Mouse (Mus musculus) left cerebral cortex, adult 2 months (tissue): ENCODE measurements at regions not wholly inside any gene's neighbourhood (a gene's known extent, or its start where the extent isn't known, plus 50 kb on each side); places are given as distances from the start of the nearest gene placed in this dataset.

Experiments
- DNase-seq, 2 experiments: peaks; one replicate each; pipeline ENCODE4 v3.0.0; 2021 to 2022; ENCODE audit warnings: low spot score in 2 of 2, mixed read lengths in 1 of 2; ENCODE audit errors: extremely low spot score in 1 of 2
- H3K27ac ChIP-seq: fragments of 200-600 bp; 2 replicates; pipeline ENCODE4 v1.8.1; 2022
- H3K4me3 ChIP-seq: fragments of 200-600 bp; 2 replicates; pipeline ENCODE4 v1.8.1; 2022
- CTCF ChIP-seq: fragments of 200-600 bp; IDR thresholded peaks from 2 replicates; pipeline ENCODE4 v1.8.1; 2022; ENCODE audit warnings: antibody characterized with exemption, mild to moderate bottlenecking, moderate library complexity
- intact Hi-C: fragments of 180-260 bp; cut with DNase I; formaldehyde crosslinking; loops from one replicate; pipeline ENCODE4 v1.15.1; 2025

DNA sequence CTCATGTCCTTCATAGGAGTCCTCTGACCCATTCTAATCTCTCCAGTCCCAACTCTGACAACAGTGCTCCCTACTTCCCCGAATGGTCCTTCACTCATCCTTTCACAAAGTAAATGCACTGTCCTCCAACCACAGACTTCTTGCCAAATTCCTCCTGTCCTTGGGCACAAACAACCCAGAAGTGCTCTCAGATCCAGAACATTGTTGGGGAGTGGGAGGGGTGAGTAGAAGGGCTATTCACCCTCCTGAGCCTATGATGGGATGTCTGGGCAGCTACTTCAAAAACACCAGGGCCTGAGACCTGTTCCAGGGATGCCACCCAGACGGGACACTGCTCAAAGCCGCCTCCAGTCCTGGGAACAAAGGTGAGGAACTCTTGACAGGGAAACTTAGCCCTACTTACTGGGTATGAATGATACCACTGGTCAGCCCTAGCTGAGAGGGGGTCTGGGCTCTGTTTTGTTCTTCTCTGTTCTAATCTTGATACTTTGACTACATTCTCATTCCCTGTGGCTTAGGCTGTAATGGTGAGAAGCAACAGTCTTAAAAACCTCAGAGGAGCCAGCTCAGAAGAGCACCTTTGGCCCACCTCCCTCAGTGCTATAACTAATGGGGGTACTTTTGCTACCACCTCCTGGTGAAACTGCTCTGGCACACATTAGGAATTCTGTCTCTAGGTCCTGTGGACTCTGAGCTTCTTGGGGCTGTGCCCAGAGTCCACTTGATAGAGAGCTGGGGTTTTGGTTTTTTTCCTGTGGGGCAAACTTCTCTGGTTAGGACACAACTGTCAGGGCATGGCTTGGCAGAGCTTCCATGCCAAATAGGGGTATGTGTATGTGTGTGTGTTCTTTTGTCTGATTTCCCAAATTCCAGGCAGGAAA lies 143.2 kb downstream of the Zfp36l1 start:
- Histone ChIP-seq H3K4me3 (no peak overlapping the region), H3K27ac (peak overlapping the region; percentile 83)
- peak; percentile 27 for TF ChIP-seq CTCF
- no peak for DNase-seq
- intact Hi-C loops: loop anchor here (1.0 to 10.0 kb wide), 2 partner anchors 93 to 145 kb away; partner anchors contain the start of gene Zfp36l1

GRCm38 (mm10) chr12:79968676-79969075 lies 144.1 kb downstream of the Zfp36l1 start:
- intact Hi-C loops: loop anchor here (10.0 kb wide), 1 partner anchor 146 kb away; the partner anchor contains the start of gene Zfp36l1
- peak overlapping the region; percentile 83 for H3K27ac ChIP-seq
- H3K4me3 ChIP-seq: no peak overlapping the region
- TF ChIP-seq CTCF: no peak
- no peak for DNase-seq

DNA sequence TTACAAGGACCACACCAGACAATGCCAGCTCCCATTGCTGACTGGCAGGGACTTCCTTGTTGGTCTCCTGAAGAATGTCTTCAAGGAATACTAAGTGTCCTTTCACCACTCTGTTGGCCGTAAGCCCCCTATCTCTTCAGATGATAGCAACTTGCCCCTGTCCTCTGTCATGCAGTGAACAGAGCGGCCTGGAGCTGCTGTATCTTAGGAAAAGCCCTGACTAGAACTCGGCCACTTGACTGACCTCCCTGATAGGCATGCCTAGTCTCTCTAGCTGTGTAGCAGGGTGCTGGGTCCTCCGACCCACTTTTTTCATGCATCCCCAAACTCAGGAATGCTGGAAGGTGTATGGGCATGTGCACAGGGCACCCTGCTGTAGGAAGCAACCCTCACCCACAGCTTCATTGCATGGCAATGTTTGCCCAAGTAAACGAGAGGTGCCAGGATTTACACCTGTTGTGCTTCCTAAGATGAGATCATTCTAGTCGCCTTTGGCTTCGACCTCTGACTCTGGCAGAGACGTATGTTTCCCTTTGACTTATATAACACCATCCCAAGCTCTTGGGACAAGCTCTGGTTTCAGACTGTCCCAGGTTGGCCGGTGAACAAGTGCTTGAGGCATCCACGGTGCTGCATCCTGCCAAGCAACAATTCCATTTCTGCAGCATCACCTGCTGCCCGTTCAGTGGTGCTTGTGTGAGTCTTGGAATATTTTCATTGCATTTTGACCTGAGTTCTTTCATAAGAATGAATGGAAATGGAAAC lies 145.1 kb downstream of the Zfp36l1 start:
- TF ChIP-seq CTCF: no peak
- no peak overlapping the region for H3K27ac ChIP-seq

GRCm38 (mm10) chr12:79966621-79967490 lies 146.0 kb downstream of the Zfp36l1 start:
- no peak for DNase-seq
- TF ChIP-seq CTCF: no peak
- intact Hi-C loops: loop anchor here (10.0 kb wide), 1 partner anchor 148 kb away; the partner anchor contains the start of gene Zfp36l1
- no peak overlapping the region for H3K4me3 ChIP-seq
- H3K27ac ChIP-seq: no peak overlapping the region

More for the DNA sequence above, 145.1 kb downstream of the Zfp36l1 start:
- intact Hi-C loops: loop anchor here (10.0 kb wide), 1 partner anchor 147 kb away; the partner anchor contains the start of gene Zfp36l1
- no peak overlapping the region for H3K4me3 ChIP-seq
- DNase-seq: no peak

DNA sequence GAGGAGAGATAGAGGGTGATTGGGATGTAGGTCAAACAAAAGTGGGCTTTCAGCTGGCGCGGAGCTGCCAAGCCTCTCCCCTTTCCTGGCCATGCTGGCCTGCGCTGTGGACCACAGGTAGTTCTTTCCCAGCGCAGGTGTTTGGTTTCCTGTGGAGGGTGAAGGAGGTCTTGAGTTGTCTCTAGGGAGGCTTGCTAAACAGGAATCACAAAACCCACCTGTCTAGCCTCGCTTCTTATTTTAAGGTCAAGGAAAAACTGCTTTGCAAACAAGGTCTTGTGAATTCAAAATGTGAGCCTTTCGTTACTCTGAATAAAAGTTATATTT lies 146.6 kb downstream of the Zfp36l1 start:
- TF ChIP-seq CTCF: no peak
- H3K27ac ChIP-seq: peak overlapping the region; percentile 54; the same call in 1 of the 2 replicates
- intact Hi-C loops: loop anchor here (10.0 kb wide), 1 partner anchor 149 kb away; the partner anchor contains the start of gene Zfp36l1
- no peak for DNase-seq
- H3K4me3 ChIP-seq: no peak overlapping the region

DNA sequence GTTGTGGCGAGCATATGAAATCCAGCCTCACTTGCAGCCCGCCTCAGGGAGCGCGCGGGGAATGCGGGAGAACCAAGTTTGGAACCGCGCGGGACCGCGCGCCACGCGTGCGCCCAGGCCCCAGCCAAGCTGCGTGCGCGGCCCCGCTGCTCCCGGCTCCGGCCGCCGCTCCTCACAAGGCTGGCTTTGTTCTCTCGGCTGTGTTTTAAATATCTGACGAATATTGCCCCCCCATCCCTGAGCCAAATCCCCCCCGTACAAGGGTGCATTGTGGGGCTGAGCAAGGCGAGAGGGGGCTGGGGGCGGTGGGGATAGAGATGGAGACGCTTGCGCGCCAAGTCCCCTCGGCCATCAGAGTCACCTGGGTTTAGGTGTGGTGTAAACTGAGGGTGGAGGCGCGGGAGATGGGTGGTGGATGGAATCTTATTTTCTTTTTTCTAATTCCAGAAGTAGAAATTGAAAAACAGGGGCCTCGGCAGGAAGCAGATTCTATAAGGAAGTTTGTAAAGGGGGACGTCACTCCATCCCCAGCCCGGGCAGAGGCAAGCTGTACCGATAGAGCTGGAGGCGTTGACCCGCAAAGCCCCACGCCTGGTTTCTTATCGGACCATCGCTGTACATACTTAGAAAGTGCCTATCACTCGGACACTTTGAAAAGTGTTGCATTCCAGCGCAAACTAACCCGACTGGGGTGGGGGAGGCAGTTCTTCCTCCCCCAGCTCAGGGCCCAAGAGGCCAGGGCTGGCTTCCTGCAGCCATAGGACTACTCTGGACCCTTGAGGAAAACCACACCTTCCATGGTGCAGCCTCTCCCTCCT lies 147.1 kb downstream of the Zfp36l1 start:
- no peak for TF ChIP-seq CTCF
- intact Hi-C loops: loop anchor here (10.0 kb wide), 1 partner anchor 149 kb away; the partner anchor contains the start of gene Zfp36l1

GRCm38 (mm10) chr12:79963443-79964025 lies 149.3 kb downstream of the Zfp36l1 start:
- no peak overlapping the region for H3K4me3 ChIP-seq
- no peak for TF ChIP-seq CTCF
- no peak overlapping the region for H3K27ac ChIP-seq
- DNase-seq: no peak
- intact Hi-C loops: loop anchor here (10.0 kb wide), 1 partner anchor 151 kb away; the partner anchor contains the start of gene Zfp36l1

More for the DNA sequence above, 147.1 kb downstream of the Zfp36l1 start:
- peak overlapping the region; percentile 55 for H3K4me3 ChIP-seq
- peak; percentile 56 to 65 for DNase-seq
- H3K27ac ChIP-seq: peak overlapping the region; percentile 54

GRCm38 (mm10) chr12:79962649-79963236 lies 150.1 kb downstream of the Zfp36l1 start:
- no peak for DNase-seq
- no peak for TF ChIP-seq CTCF
- intact Hi-C loops: loop anchor here (10.0 kb wide), 1 partner anchor 152 kb away; the partner anchor contains the start of gene Zfp36l1

DNA sequence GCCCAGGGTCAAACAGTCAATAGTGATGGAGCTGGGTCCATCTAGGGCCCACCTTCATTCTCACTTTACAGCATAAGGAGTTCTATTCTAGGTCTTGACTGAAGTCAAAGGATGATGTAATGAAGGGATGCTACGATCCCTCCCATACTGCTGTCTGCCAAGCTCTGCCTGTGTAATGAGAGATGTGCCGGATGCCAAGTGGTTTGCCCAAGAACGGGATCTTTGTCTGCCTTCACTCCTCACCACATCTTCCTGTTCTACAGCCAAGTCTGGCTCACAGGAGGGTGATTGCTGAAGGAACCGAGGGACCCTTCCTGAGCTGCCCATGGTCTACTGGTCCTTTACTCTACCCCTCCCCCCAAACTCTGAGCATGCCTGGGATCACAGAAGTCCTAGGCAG lies 150.9 kb downstream of the Zfp36l1 start:
- Histone ChIP-seq H3K27ac (no peak overlapping the region), H3K4me3 (no peak overlapping the region)
- no peak for DNase-seq
- intact Hi-C loops: loop anchor here (10.0 kb wide), 1 partner anchor 153 kb away; the partner anchor contains the start of gene Zfp36l1
- no peak for TF ChIP-seq CTCF

More at GRCm38 (mm10) chr12:79962649-79963236, 150.1 kb downstream of the Zfp36l1 start:
- Histone ChIP-seq H3K4me3 (no peak overlapping the region), H3K27ac (no peak overlapping the region)

GRCm38 (mm10) chr12:79961076-79961475 lies 151.7 kb downstream of the Zfp36l1 start:
- Histone ChIP-seq H3K27ac (no peak overlapping the region), H3K4me3 (no peak overlapping the region)
- TF ChIP-seq CTCF: no peak
- DNase-seq: no peak
- intact Hi-C loops: loop anchor here (10.0 kb wide), 1 partner anchor 154 kb away; the partner anchor contains the start of gene Zfp36l1
